Mouse (Mus musculus) G1E (cell line): ENCODE data around the gene Cd47. TPM values are rescaled to one million over a fixed set of nuclear protein-coding genes. Genes with fewer than 3 reads are reported as not detected.

Experiments
- ATAC-seq: 2 replicates; pipeline ENCODE4 v1.8.0; 2016; ENCODE audit warnings: mild to moderate bottlenecking; ENCODE audit not compliant: insufficient number of reproducible peaks, poor library complexity, low FRiP score, severe bottlenecking; ENCODE audit errors: extremely low read depth
- DNase-seq: peaks from one replicate; pipeline ENCODE4 v3.0.0; 2012; ENCODE audit warnings: low spot score
- H3K27me3 ChIP-seq: 2 replicates; pipeline ENCODE4 v1.6.1; 2012; ENCODE audit warnings: mild to moderate bottlenecking, low read length, inconsistent platforms; ENCODE audit not compliant: insufficient read depth
- H3K36me3 ChIP-seq: replicated peaks from 2 replicates; pipeline ENCODE3; 2012; ENCODE audit warnings: mild to moderate bottlenecking, inconsistent platforms
- H3K4me1 ChIP-seq: 2 replicates; pipeline ENCODE4 v1.6.1; 2012; ENCODE audit warnings: low read depth, low read length, inconsistent platforms, mixed read lengths; ENCODE audit not compliant: insufficient read depth
- H3K4me3 ChIP-seq: 2 replicates; pipeline ENCODE4 v1.5.1; 2012; ENCODE audit warnings: low read depth, mild to moderate bottlenecking, inconsistent platforms, low read length, moderate library complexity, mixed read lengths
- H3K9me3 ChIP-seq: replicated peaks from 2 replicates; pipeline ENCODE4 v1.6.1; 2012; ENCODE audit warnings: inconsistent platforms
- CTCF ChIP-seq: IDR thresholded peaks from 2 replicates; pipeline ENCODE4 v1.5.1; 2012; ENCODE audit warnings: low read depth, low read length, inconsistent platforms, mixed read lengths
- GATA1 ChIP-seq: IDR thresholded peaks from 2 replicates; pipeline ENCODE4 v1.6.1; 2012; ENCODE audit warnings: borderline replicate concordance, low read length, inconsistent platforms, mixed read lengths
- GATA2 ChIP-seq: IDR thresholded peaks from 2 replicates; pipeline ENCODE4 v1.6.1; 2012; ENCODE audit warnings: low read depth, low read length, inconsistent platforms, borderline replicate concordance
- POLR2AphosphoS5 ChIP-seq: IDR thresholded peaks from 2 replicates; pipeline ENCODE4 v1.6.1; 2012; ENCODE audit warnings: low read depth, low read length, inconsistent platforms; ENCODE audit not compliant: insufficient replicate concordance
- TAL1 ChIP-seq: conservative IDR thresholded peaks from 2 replicates; pipeline ENCODE4 v1.6.1; 2012; ENCODE audit warnings: low read depth, low read length, inconsistent platforms, mixed read lengths
- polyA plus RNA-seq: library from polyadenylated mRNA; stranded (reverse); fragments of >175 nt; gene quantifications from 2 replicates; pipeline ENCODE4 v1.2.3, GENCODE M21; 2012
- total RNA-seq, 2 experiments: library from RNA; stranded (forward) in 1 of 2; stranded (reverse) in 1 of 2; fragments of 200-1000 nt in 1 of 2; fragments of >200 nt in 1 of 2; fragmentation: Nextera tagmentation in 1 of 2; gene quantifications; 2 replicates each; pipeline ENCODE4 v1.2.3; 2014 to 2017

Gene Cd47
- total and polyA plus RNA-seq, 3 experiments = 88.8 to 451 (median 155) TPM

GRCm38 (mm10) chr16:49839681-49840535, 39.6 kb downstream of the Cd47 start:
- peak; percentile 54 for DNase-seq
- no peaks in the 10 kb centered on the region for H3K27me3 ChIP-seq
- peaks cover 69% of the 10 kb centered on the region for H3K4me1 ChIP-seq
- peak; percentile 86 for ATAC-seq
- no peaks in the 10 kb centered on the region for H3K36me3 ChIP-seq
- H3K4me3 ChIP-seq = peak overlapping the region; percentile 63
- no peaks in the 10 kb centered on the region for H3K9me3 ChIP-seq
- TF ChIP-seq POLR2AphosphoS5 (no peak), TAL1 (peak; percentile 96)

- no peaks in the 10 kb centered on the region for H3K27me3 ChIP-seq
- TF ChIP-seq POLR2AphosphoS5 (no peak), CTCF (no peak), GATA2 (no peak), GATA1 (no peak), TAL1 (no peak)
- ATAC-seq (no peak), DNase-seq (no peak)
- H3K4me1 ChIP-seq = peaks cover 57% of the 10 kb centered on the region
- H3K36me3 ChIP-seq = no peaks in the 10 kb centered on the region
- H3K4me3 ChIP-seq = no peak overlapping the region
- H3K9me3 ChIP-seq = no peaks in the 10 kb centered on the region
Observed at GRCm38 (mm10) chr16:49843723-49844122, 43.4 kb downstream of the Cd47 start.

DNA sequence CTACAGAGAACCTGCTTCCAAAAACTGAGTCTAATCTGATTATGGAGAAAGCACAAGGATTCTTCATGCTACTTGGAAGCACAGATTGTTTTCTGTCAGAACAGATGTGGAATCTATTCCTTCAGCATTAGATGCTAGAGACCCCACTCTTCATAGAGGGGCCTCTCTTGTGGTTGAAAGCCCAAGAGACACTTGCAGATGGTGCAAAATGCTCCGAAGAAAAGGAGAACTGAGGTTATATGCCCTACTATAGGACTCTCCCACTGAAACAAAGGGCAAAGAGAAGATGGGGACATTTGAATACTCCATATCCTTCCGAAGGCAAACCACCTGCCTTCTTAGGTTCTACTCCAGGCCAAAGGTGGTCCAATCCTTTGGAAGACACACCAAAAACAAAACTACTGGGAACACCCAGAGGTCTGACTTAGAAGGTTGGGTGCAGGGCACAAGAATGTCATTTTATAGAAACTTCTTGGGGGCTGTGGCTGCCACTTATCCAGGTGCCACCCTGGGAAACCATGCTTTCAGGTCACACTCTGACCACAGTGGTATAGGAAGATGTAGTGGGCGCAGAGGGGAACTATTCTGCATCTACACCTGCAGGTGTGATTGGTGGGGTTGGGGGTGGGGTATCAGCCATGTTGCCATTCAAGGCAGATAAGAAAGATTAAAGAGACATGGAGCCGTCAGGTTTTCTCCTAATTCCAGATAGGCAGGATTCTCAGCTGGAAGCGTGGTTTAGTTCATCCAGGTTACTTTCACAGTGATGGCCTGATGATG, 47.1 kb downstream of the Cd47 start:
- H3K36me3 ChIP-seq = no peaks in the 10 kb centered on the region
- H3K9me3 ChIP-seq = no peaks in the 10 kb centered on the region
- H3K4me3 ChIP-seq = no peak overlapping the region
- DNase-seq (no peak), ATAC-seq (no peak)
- peaks cover 40% of the 10 kb centered on the region for H3K4me1 ChIP-seq
- H3K27me3 ChIP-seq = no peaks in the 10 kb centered on the region
- TF ChIP-seq TAL1 = no peak

- TF ChIP-seq GATA2 = no peak
- TF ChIP-seq TAL1 = no peak
- Histone ChIP-seq H3K4me1 (peaks cover 47% of the 10 kb centered on the region), H3K9me3 (no peaks in the 10 kb centered on the region), H3K4me3 (no peak overlapping the region), H3K36me3 (no peaks in the 10 kb centered on the region), H3K27me3 (no peaks in the 10 kb centered on the region)
- no peak for ATAC-seq
- DNase-seq = no peak
Observed at GRCm38 (mm10) chr16:49848651-49849050, 48.3 kb downstream of the Cd47 start.

DNA sequence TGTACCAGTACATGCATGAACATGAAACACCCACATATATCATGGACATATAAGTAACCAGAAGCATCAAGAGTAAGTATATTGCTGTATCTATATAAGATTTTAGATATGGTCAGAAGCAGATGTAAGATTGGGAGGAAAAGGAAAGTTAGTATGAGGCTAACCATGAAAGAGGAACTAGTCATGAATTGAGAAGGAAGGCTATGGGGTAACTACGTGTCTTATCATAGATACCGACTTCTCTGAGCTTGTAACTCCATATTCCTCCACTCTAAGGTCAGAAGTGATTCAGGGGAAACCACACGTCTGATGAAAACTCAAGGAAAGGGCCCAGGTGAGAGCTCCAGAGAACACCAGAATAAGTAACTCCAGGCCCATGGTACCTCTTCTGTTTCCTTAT, 52.6 kb downstream of the Cd47 start:
- TF ChIP-seq TAL1 (no peak), CTCF (no peak), GATA1 (no peak), POLR2AphosphoS5 (no peak), GATA2 (no peak)
- no peaks in the 10 kb centered on the region for H3K27me3 ChIP-seq
- no peaks in the 10 kb centered on the region for H3K36me3 ChIP-seq
- no peaks in the 10 kb centered on the region for H3K9me3 ChIP-seq
- DNase-seq = no peak
- no peak for ATAC-seq
- peaks cover 43% of the 10 kb centered on the region for H3K4me1 ChIP-seq
- peak overlapping the region; percentile 6; the same call in 1 of the 2 replicates for H3K4me3 ChIP-seq

- H3K4me3 ChIP-seq = peak overlapping the region; percentile 94; the same call in 1 of the 2 replicates
- peaks cover 41% of the 10 kb centered on the region for H3K4me1 ChIP-seq
- no peaks in the 10 kb centered on the region for H3K9me3 ChIP-seq
- H3K27me3 ChIP-seq = no peaks in the 10 kb centered on the region
- peaks cover 3% of the 10 kb centered on the region for H3K36me3 ChIP-seq
- no peak for DNase-seq
- no peak for ATAC-seq
- TF ChIP-seq TAL1 (no peak), GATA2 (no peak), POLR2AphosphoS5 (no peak), CTCF (no peak), GATA1 (no peak)
Observed at GRCm38 (mm10) chr16:49853633-49854032, 53.3 kb downstream of the Cd47 start.
